Mouse (Mus musculus) embryonic facial prominence, embryonic 14.5 days (tissue): ENCODE results near the gene Dgat2. TPM values are rescaled to one million over a fixed set of nuclear protein-coding genes. Genes with fewer than 3 reads are reported as not detected.

ENCODE experiments used
- ATAC-seq: fragments of 200-750 bp; cut with Nextera tagmentation; 2 replicates; pipeline ENCODE4 v1.8.0; 2017; ENCODE audit warnings: low read depth, moderate number of reproducible peaks, moderate TSS enrichment
- DNase-seq: peaks from one replicate; pipeline ENCODE4 v3.0.0-alpha.2; 2015; ENCODE audit warnings: low spot score
- H3K27ac ChIP-seq: fragments of 300-500 bp; sonication (generic); replicated peaks from 2 replicates; pipeline ENCODE4 v1.5.1; 2014; ENCODE audit warnings: low read depth, mild to moderate bottlenecking, low read length, moderate library complexity
- H3K27me3 ChIP-seq: fragments of 300-500 bp; sonication (generic); replicated peaks from 2 replicates; pipeline ENCODE4 v1.6.1; 2014; ENCODE audit warnings: low read length; ENCODE audit not compliant: control insufficient read depth, insufficient read depth
- H3K36me3 ChIP-seq: fragments of 300-500 bp; sonication (generic); 2 replicates; pipeline ENCODE4 v1.6.1; 2014; ENCODE audit warnings: low read length, mixed read lengths; ENCODE audit not compliant: control insufficient read depth, insufficient read depth
- H3K4me1 ChIP-seq: fragments of 300-500 bp; sonication (generic); 2 replicates; pipeline ENCODE4 v1.6.1; 2014; ENCODE audit warnings: antibody characterized with exemption, low read length; ENCODE audit not compliant: control insufficient read depth, insufficient read depth
- H3K4me2 ChIP-seq: fragments of 300-500 bp; sonication (generic); 2 replicates; pipeline ENCODE4 v1.6.1; 2014; ENCODE audit warnings: low read depth, mild to moderate bottlenecking, low read length, moderate library complexity, mixed read lengths
- H3K4me3 ChIP-seq: fragments of 300-500 bp; sonication (generic); 2 replicates; pipeline ENCODE4 v1.5.1; 2014; ENCODE audit warnings: low read depth, mild to moderate bottlenecking, low read length
- H3K9ac ChIP-seq: fragments of 300-500 bp; sonication (generic); 2 replicates; pipeline ENCODE4 v1.6.1; 2014; ENCODE audit warnings: low read depth, mild to moderate bottlenecking, low read length, moderate library complexity, mixed read lengths
- H3K9me3 ChIP-seq: fragments of 300-500 bp; sonication (generic); 2 replicates; pipeline ENCODE4 v1.6.1; 2016; ENCODE audit warnings: low read length; ENCODE audit not compliant: control insufficient read depth
- WGBS: fragments of 180-500 bp; shearing (Covaris S2); extraction: QIAGEN DNeasy Blood & Tissue Kit; methylation state at CpG from one replicate; pipeline ENCODE4 v1.1.7; 2014; 5-methylcytosine and 5-hydroxymethylcytosine counted together
- polyA plus RNA-seq: library from polyadenylated mRNA; unstranded; fragments of >200 nt; fragmentation: Nextera tagmentation; extraction: Ambion mirVana; gene quantifications from 2 replicates; pipeline ENCODE4 v1.2.1, GENCODE M21; 2014

The Dgat2 gene
- polyA plus RNA-seq, 1 experiment from 2014 or later = 38.6 TPM

GRCm38 (mm10) chr7:99172898-99173297 is 9.6 kb downstream of the Dgat2 start:
- Histone ChIP-seq H3K27ac (no peak overlapping the region), H3K4me1 (no peaks in the 10 kb centered on the region), H3K4me3 (no peak overlapping the region), H3K36me3 (no peaks in the 10 kb centered on the region), H3K4me2 (no peak overlapping the region), H3K9ac (no peak overlapping the region), H3K9me3 (no peaks in the 10 kb centered on the region), H3K27me3 (no peaks in the 10 kb centered on the region)
- DNase-seq (peak; percentile 41), ATAC-seq (peak; percentile 38; the same call in 1 of the 2 replicates)
- WGBS = 78% methylated on average over 6 of the region's 6 CpGs

DNA sequence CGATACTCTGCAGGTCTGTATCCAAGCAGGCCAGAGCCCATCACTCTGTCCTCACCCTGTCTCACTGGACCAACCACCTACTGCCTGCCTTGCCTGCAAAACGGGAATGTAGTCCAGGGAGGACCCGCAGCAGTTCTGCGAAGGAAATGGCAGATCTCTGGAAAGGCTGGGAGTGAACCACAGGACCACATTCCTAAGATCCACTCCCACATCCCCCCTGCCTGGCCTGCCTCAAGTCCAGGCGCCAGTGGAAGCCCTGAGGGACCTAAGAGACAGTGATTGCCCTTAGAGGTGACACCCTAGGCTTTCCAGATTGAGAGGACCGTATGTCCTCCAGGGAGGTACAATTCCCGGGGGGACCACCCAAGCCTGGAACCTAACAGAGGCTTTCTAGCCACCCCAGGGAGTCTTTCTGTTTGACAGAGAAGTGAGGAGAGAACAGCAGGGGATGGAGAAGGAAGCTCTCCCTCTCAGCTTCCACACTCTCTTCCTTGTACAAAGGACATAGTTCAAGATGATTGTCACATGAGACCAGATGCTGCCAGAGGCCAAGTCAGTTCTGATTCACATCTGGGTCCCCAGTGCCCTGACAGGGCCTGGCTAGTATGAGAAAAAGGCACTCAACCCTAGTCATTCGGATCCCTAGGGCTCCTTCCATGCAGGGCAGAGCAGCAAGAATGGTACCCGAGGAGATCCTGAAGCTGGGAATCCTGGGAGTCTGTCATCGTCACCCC is 10.6 kb downstream of the Dgat2 start:
- WGBS = 57% methylated on average over 10 of the region's 10 CpGs
- ATAC-seq = no peak

GRCm38 (mm10) chr7:99170519-99170918 is 12.0 kb downstream of the Dgat2 start:
- no peak for ATAC-seq
- Histone ChIP-seq H3K4me3 (no peak overlapping the region), H3K27ac (no peak overlapping the region), H3K4me1 (no peaks in the 10 kb centered on the region), H3K27me3 (no peaks in the 10 kb centered on the region), H3K4me2 (no peak overlapping the region), H3K36me3 (no peaks in the 10 kb centered on the region), H3K9ac (no peak overlapping the region), H3K9me3 (no peaks in the 10 kb centered on the region)
- DNase-seq = no peak
- WGBS = 92% methylated on average over 6 of the region's 6 CpGs

More for the DNA sequence above, 10.6 kb downstream of the Dgat2 start:
- H3K4me3 ChIP-seq = no peak overlapping the region
- DNase-seq = no peak
- H3K4me1 ChIP-seq = no peaks in the 10 kb centered on the region
- H3K36me3 ChIP-seq = no peaks in the 10 kb centered on the region
- no peak overlapping the region for H3K27ac ChIP-seq
- H3K9me3 ChIP-seq = no peaks in the 10 kb centered on the region
- no peaks in the 10 kb centered on the region for H3K27me3 ChIP-seq
- H3K4me2 ChIP-seq = no peak overlapping the region
- no peak overlapping the region for H3K9ac ChIP-seq

GRCm38 (mm10) chr7:99169717-99170403 is 12.7 kb downstream of the Dgat2 start:
- no peak for ATAC-seq
- H3K4me2 ChIP-seq = no peak overlapping the region
- no peaks in the 10 kb centered on the region for H3K4me1 ChIP-seq
- no peak overlapping the region for H3K4me3 ChIP-seq
- DNase-seq = no peak
- H3K36me3 ChIP-seq = no peaks in the 10 kb centered on the region
- H3K9me3 ChIP-seq = no peaks in the 10 kb centered on the region
- 88% methylated on average over 9 of the region's 9 CpGs for WGBS
- no peak overlapping the region for H3K9ac ChIP-seq
- no peak overlapping the region for H3K27ac ChIP-seq
- no peaks in the 10 kb centered on the region for H3K27me3 ChIP-seq

GRCm38 (mm10) chr7:99168756-99169155 is 13.8 kb downstream of the Dgat2 start:
- DNase-seq (no peak), ATAC-seq (no peak)
- Histone ChIP-seq H3K4me1 (no peaks in the 10 kb centered on the region), H3K9me3 (no peaks in the 10 kb centered on the region), H3K36me3 (no peaks in the 10 kb centered on the region), H3K9ac (no peak overlapping the region), H3K4me2 (no peak overlapping the region), H3K27me3 (no peaks in the 10 kb centered on the region), H3K4me3 (no peak overlapping the region), H3K27ac (no peak overlapping the region)
- WGBS = 84% methylated on average over 6 of the region's 6 CpGs

DNA sequence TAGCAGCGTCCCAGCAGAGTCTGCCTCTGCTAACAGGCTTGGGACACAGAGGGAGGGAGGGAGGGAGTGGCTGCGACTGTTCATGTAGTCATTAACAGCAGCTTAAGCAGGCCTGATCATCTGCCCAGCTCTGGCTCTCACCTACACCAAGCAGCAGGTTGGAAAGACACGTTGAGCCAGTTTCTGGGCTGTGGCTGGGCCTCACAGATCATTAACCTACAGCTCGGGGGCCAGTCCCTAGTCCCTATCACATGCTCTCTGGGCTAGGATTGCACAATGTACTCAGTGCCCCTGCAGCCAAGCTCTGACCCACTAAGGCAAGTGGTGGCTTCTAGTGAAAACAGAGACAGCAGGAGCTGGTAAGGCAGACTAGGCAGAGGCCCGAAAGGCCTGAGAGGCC is 14.6 kb downstream of the Dgat2 start:
- no peaks in the 10 kb centered on the region for H3K27me3 ChIP-seq
- no peaks in the 10 kb centered on the region for H3K36me3 ChIP-seq
- DNase-seq (peak; percentile 63), ATAC-seq (peak; percentile 83; the same call in 1 of the 2 replicates)
- no peak overlapping the region for H3K9ac ChIP-seq
- WGBS = 49% methylated on average over 5 of the region's 5 CpGs
- no peak overlapping the region for H3K4me2 ChIP-seq
- H3K4me3 ChIP-seq = no peak overlapping the region
- no peaks in the 10 kb centered on the region for H3K9me3 ChIP-seq
- no peak overlapping the region for H3K27ac ChIP-seq
- H3K4me1 ChIP-seq = no peaks in the 10 kb centered on the region

GRCm38 (mm10) chr7:99166159-99166558 is 16.4 kb downstream of the Dgat2 start:
- Histone ChIP-seq H3K9me3 (no peaks in the 10 kb centered on the region), H3K27ac (no peak overlapping the region), H3K4me2 (no peak overlapping the region), H3K4me1 (no peaks in the 10 kb centered on the region), H3K9ac (no peak overlapping the region), H3K4me3 (no peak overlapping the region), H3K27me3 (no peaks in the 10 kb centered on the region), H3K36me3 (no peaks in the 10 kb centered on the region)
- 67% methylated on average over 8 of the region's 8 CpGs for WGBS
- ATAC-seq (no peak), DNase-seq (no peak)

- Histone ChIP-seq H3K27ac (no peak overlapping the region), H3K4me2 (no peak overlapping the region), H3K4me3 (no peak overlapping the region), H3K4me1 (no peaks in the 10 kb centered on the region), H3K9me3 (no peaks in the 10 kb centered on the region), H3K9ac (no peak overlapping the region), H3K27me3 (no peaks in the 10 kb centered on the region), H3K36me3 (no peaks in the 10 kb centered on the region)
- DNase-seq (no peak), ATAC-seq (no peak)
- WGBS = 84% methylated on average over 6 of the region's 7 CpGs
Observed at GRCm38 (mm10) chr7:99164873-99165410, 17.6 kb downstream of the Dgat2 start.
